Mouse (Mus musculus) kidney, adult 2 months (tissue): Measurements from ENCODE around the gene Ntm.

Experiments
- CTCF ChIP-seq: fragments of 200-500 bp; conservative IDR thresholded peaks from 2 replicates; pipeline ENCODE4 v1.5.1; 2011; ENCODE audit warnings: low read depth, mild to moderate bottlenecking, control low read depth, low read length, moderate library complexity, mixed read lengths; ENCODE audit not compliant: insufficient read depth, insufficient read length
- POLR2A ChIP-seq: fragments of 200-500 bp; IDR thresholded peaks from one replicate; pipeline ENCODE4 v1.6.1; 2011; ENCODE audit warnings: low read depth, low read length, control low read depth

- TF ChIP-seq CTCF (no peak), POLR2A (no peak)
Observed at GRCm38 (mm10) chr9:29220941-29221615, 741.9 kb downstream of the Ntm start.
